Comparison of ENCODE assay signal across 10 mouse cellular contexts in genomic region chr6:70797581-70798251, GRCm38 (mm10). TPM values are rescaled to one million over a fixed set of nuclear protein-coding genes. Genes with fewer than 3 reads are reported as not detected.
A peak's percentile ranks its signal among the peaks of the same experiment; 100 is the strongest.
DNase-seq lines count a peak whose midpoint lies in the region; ATAC-seq and TF ChIP-seq lines count a peak whose summit lies in the region.
"Had no signal": no experiment of that assay in that cellular context is flagged by ENCODE, and none has a peak within 500 bp of the region (broad histone marks: within the 10 kb centered on the region; RNA-seq: fewer than 3 reads in every experiment).

No protein-coding gene starts in this region.

- peaks cover 10% of the 10 kb centered on the region for H3K27me3 ChIP-seq in G1E (ENCODE audit: insufficient read depth, low read length)
- H3K27me3 ChIP-seq in intestine, embryonic 16.5 days (replicated peaks; ENCODE audit: control insufficient read depth, insufficient read depth, low read length) = no peaks in the 10 kb centered on the region
- peaks cover 4% of the 10 kb centered on the region; the same call in 1 of the 2 replicates for H3K27me3 ChIP-seq in liver, embryonic 15.5 days
- no peaks in the 10 kb centered on the region for H3K27me3 ChIP-seq in neural tube, embryonic 11.5 days (ENCODE audit: control insufficient read depth, insufficient read depth, low read length)

- DNase-seq in 416B (ENCODE audit: low read depth) (peak; percentile 85), G1E (ENCODE audit: low spot score) (peak; percentile 50)
- peak; percentile 61 for DNase-seq in cerebellum, adult 9-10 months
- DNase-seq in gastrocnemius, adult 2 months = peak; percentile 81
- peak; percentile 50 for DNase-seq in neural tube, embryonic 11.5 days (ENCODE audit: low spot score)
- DNase-seq in thymus, postnatal 4 days = peak; percentile 90

- no peak overlapping the region for H3K27ac ChIP-seq in gastrocnemius, adult 2 months
- H3K27ac ChIP-seq in intestine, embryonic 16.5 days (ENCODE audit: low read length) = no peak overlapping the region
- H3K27ac ChIP-seq in liver, embryonic 15.5 days (replicated peaks) = peak overlapping the region; percentile 38; the same call in 1 of the 2 replicates
- no peak overlapping the region for H3K27ac ChIP-seq in neural tube, embryonic 11.5 days (ENCODE audit: low read depth, low read length)

- peaks cover 45% of the 10 kb centered on the region for H3K4me1 ChIP-seq in G1E (ENCODE audit: insufficient read depth, low read depth, low read length)
- H3K4me1 ChIP-seq in intestine, embryonic 16.5 days (ENCODE audit: control insufficient read depth, insufficient read depth, low read length) = peaks cover 3% of the 10 kb centered on the region; the same call in 1 of the 2 replicates
- H3K4me1 ChIP-seq in liver, embryonic 15.5 days (replicated peaks) = peaks cover 43% of the 10 kb centered on the region
- peaks cover 4% of the 10 kb centered on the region; the same call in 1 of the 2 replicates for H3K4me1 ChIP-seq in neural tube, embryonic 11.5 days (ENCODE audit: control insufficient read depth, insufficient read depth, low read length)

- no peak overlapping the region for H3K9ac ChIP-seq in intestine, embryonic 16.5 days (ENCODE audit: low read depth, low read length)
- no peak overlapping the region for H3K9ac ChIP-seq in liver, embryonic 15.5 days
- H3K9ac ChIP-seq in neural tube, embryonic 11.5 days (ENCODE audit: low read length) = no peak overlapping the region

- no peaks in the 10 kb centered on the region for H3K9me3 ChIP-seq in G1E (replicated peaks)
- no peaks in the 10 kb centered on the region for H3K9me3 ChIP-seq in intestine, embryonic 16.5 days (ENCODE audit: control insufficient read depth, low read length)
- H3K9me3 ChIP-seq in liver, embryonic 15.5 days (replicated peaks) = no peaks in the 10 kb centered on the region
- no peaks in the 10 kb centered on the region for H3K9me3 ChIP-seq in neural tube, embryonic 11.5 days (ENCODE audit: control insufficient read depth, low read length)

- no peak overlapping the region for H3K4me3 ChIP-seq in G1E (ENCODE audit: low read depth, low read length)
- H3K4me3 ChIP-seq in gastrocnemius, adult 2 months = no peak overlapping the region
- H3K4me3 ChIP-seq in intestine, embryonic 16.5 days (ENCODE audit: low read length) = no peak overlapping the region
- H3K4me3 ChIP-seq in liver, embryonic 15.5 days (replicated peaks) = no peak overlapping the region
- no peak overlapping the region for H3K4me3 ChIP-seq in neural tube, embryonic 11.5 days (ENCODE audit: low read depth, low read length)
- H3K4me3 ChIP-seq: erythroblast, embryonic 14.5 days; myocyte had no signal

- H3K4me2 ChIP-seq in intestine, embryonic 16.5 days (ENCODE audit: low read depth, low read length) = no peak overlapping the region
- peak overlapping the region; percentile 12; the same call in 1 of the 2 replicates for H3K4me2 ChIP-seq in liver, embryonic 15.5 days
- no peak overlapping the region for H3K4me2 ChIP-seq in neural tube, embryonic 11.5 days (ENCODE audit: low read depth)

- peak; percentile 90 for TF ChIP-seq CTCF in G1E (IDR thresholded peaks at IDR 0.05; ENCODE audit: low read depth, low read length)
- peak; percentile 94 for TF ChIP-seq CTCF in gastrocnemius, adult 2 months (IDR thresholded peaks at IDR 0.05)

- peaks cover 7% of the 10 kb centered on the region for H3K36me3 ChIP-seq in G1E (replicated peaks)
- no peaks in the 10 kb centered on the region for H3K36me3 ChIP-seq in intestine, embryonic 16.5 days (ENCODE audit: control insufficient read depth, insufficient read depth, low read length)
- no peaks in the 10 kb centered on the region for H3K36me3 ChIP-seq in liver, embryonic 15.5 days (replicated peaks)
- H3K36me3 ChIP-seq in neural tube, embryonic 11.5 days (ENCODE audit: control insufficient read depth, insufficient read depth, low read length) = no peaks in the 10 kb centered on the region

- peak; percentile 81 for ATAC-seq in G1E (ENCODE audit: extremely low read depth, insufficient number of reproducible peaks, low FRiP score, poor library complexity, severe bottlenecking)
- ATAC-seq in intestine, embryonic 16.5 days = peak; percentile 80
- peak; percentile 69 for ATAC-seq in liver, embryonic 15.5 days (ENCODE audit: insufficient read depth)
- ATAC-seq in neural tube, embryonic 11.5 days (ENCODE audit: insufficient read depth, low FRiP score, low TSS enrichment) = peak; percentile 60

- intact Hi-C loops in gastrocnemius, adult 2 months (cut with DNase I) = no loop called here

- WGBS in intestine, embryonic 16.5 days = 22% methylated on average over 9 of the region's 9 CpGs
- WGBS in liver, embryonic 15.5 days (ENCODE audit: insufficient replicate concordance) = 8% methylated on average over 9 of the region's 9 CpGs
- 23% methylated on average over 9 of the region's 9 CpGs for WGBS in neural tube, embryonic 11.5 days

RNA-seq across cellular contexts. Expression of gene Rpia, which starts 5.7 kb away (rescaled TPM):
- total RNA-seq in G1E (2014; fragmentation: Nextera tagmentation) (28.2 and 41.5 TPM in 2 replicates), G1E (2017) (105 and 128 TPM in 2 replicates)
- 18.5 and 25.8 TPM in 2 replicates for polyA plus RNA-seq in G1E (2012)
- total RNA-seq in gastrocnemius, adult 2 months (2021) = 10 to 100 TPM; 17.3 to 18.1 TPM
- polyA plus RNA-seq in intestine, embryonic 16.5 days (2015; fragmentation: Nextera tagmentation; extraction: Ambion mirVana) = 4.1 and 4.7 TPM in 2 replicates
- polyA plus RNA-seq in liver, embryonic 15.5 days (2015; fragmentation: Nextera tagmentation; extraction: Ambion mirVana) = 2.3 and 2.9 TPM in 2 replicates
- polyA plus RNA-seq in neural tube, embryonic 11.5 days (2014; fragmentation: Nextera tagmentation; extraction: Ambion mirVana) = 1.8 and 1.9 TPM in 2 replicates

RNA-seq across cellular contexts. Expression of gene Eif2ak3, which starts 46.6 kb away (rescaled TPM):
- total RNA-seq in G1E (2014; fragmentation: Nextera tagmentation) = 15.4 and 22.2 TPM in 2 replicates
- total RNA-seq in G1E (2017) = 11.7 and 12.0 TPM in 2 replicates
- polyA plus RNA-seq in G1E (2012) = 1.8 and 1.9 TPM in 2 replicates
- total RNA-seq in gastrocnemius, adult 2 months (2021) = 1 to 10 TPM; 4.1 to 4.9 TPM
- polyA plus RNA-seq in intestine, embryonic 16.5 days (2015; fragmentation: Nextera tagmentation; extraction: Ambion mirVana) = 6.6 and 9.8 TPM in 2 replicates
- 4.0 and 4.3 TPM in 2 replicates for polyA plus RNA-seq in liver, embryonic 15.5 days (2015; fragmentation: Nextera tagmentation; extraction: Ambion mirVana)
- 10.7 and 10.9 TPM in 2 replicates for polyA plus RNA-seq in neural tube, embryonic 11.5 days (2014; fragmentation: Nextera tagmentation; extraction: Ambion mirVana)
